Mouse (Mus musculus) E14TG2a.4 (cell line): ENCODE measurements at regions not wholly inside any gene's neighbourhood (a gene's known extent, or its start where the extent isn't known, plus 50 kb on each side); places are given as distances from the start of the nearest gene placed in this dataset.
A peak's percentile ranks its signal among the peaks of the same experiment; 100 is the strongest.

Source experiments
- H3K27me3 ChIP-seq: 2 replicates; pipeline ENCODE4 v1.6.1; 2014; ENCODE audit warnings: low read length, control low read depth; ENCODE audit not compliant: insufficient read depth
- H3K36me3 ChIP-seq: 2 replicates; pipeline ENCODE4 v1.6.1; 2014; ENCODE audit warnings: low read length, control low read depth; ENCODE audit not compliant: insufficient read depth
- H3K4me1 ChIP-seq: replicated peaks from 2 replicates; pipeline ENCODE4 v1.6.1; 2014; ENCODE audit warnings: low read depth, low read length, control low read depth
- H3K4me3 ChIP-seq: replicated peaks from 2 replicates; pipeline ENCODE4 v1.5.1; 2014; ENCODE audit warnings: mild to moderate bottlenecking, low read length
- H3K9me3 ChIP-seq: 2 replicates; pipeline ENCODE4 v1.6.1; 2014; ENCODE audit warnings: low read length, control low read depth
- CTCF ChIP-seq: conservative IDR thresholded peaks from 2 replicates; pipeline ENCODE4 v1.5.1; 2014; ENCODE audit warnings: low read length
- NANOG ChIP-seq: IDR thresholded peaks from 2 replicates; pipeline ENCODE4 v1.6.1; 2014; ENCODE audit warnings: borderline replicate concordance, low read length, mixed read lengths
- POU5F1 ChIP-seq: IDR thresholded peaks from 2 replicates; pipeline ENCODE4 v1.6.1; 2014; ENCODE audit warnings: low read length, borderline replicate concordance

GRCm38 (mm10) chr2:148581666-148582065 lies 90.7 kb upstream of the Nxt1 start:
- Histone ChIP-seq H3K27me3 (no peaks in the 10 kb centered on the region), H3K36me3 (no peaks in the 10 kb centered on the region), H3K9me3 (no peaks in the 10 kb centered on the region), H3K4me1 (no peaks in the 10 kb centered on the region), H3K4me3 (no peak overlapping the region)
- TF ChIP-seq NANOG (no peak), POU5F1 (no peak), CTCF (no peak)

GRCm38 (mm10) chr2:148580286-148580966 lies 92.0 kb upstream of the Nxt1 start:
- TF ChIP-seq POU5F1: no peak
- TF ChIP-seq NANOG: no peak
- TF ChIP-seq CTCF: peak; percentile 38
- Histone ChIP-seq H3K4me3 (no peak overlapping the region), H3K36me3 (no peaks in the 10 kb centered on the region), H3K4me1 (no peaks in the 10 kb centered on the region), H3K27me3 (no peaks in the 10 kb centered on the region), H3K9me3 (no peaks in the 10 kb centered on the region)

- no peak overlapping the region for H3K4me3 ChIP-seq
- H3K4me1 ChIP-seq: no peaks in the 10 kb centered on the region
- H3K27me3 ChIP-seq: no peaks in the 10 kb centered on the region
- no peaks in the 10 kb centered on the region for H3K9me3 ChIP-seq
- H3K36me3 ChIP-seq: no peaks in the 10 kb centered on the region
- TF ChIP-seq NANOG: no peak
- TF ChIP-seq CTCF: no peak
- no peak for TF ChIP-seq POU5F1
Measured at GRCm38 (mm10) chr2:148579564-148579963, 92.8 kb upstream of the Nxt1 start.

- no peaks in the 10 kb centered on the region for H3K27me3 ChIP-seq
- TF ChIP-seq POU5F1 (no peak), CTCF (no peak)
- H3K36me3 ChIP-seq: no peaks in the 10 kb centered on the region
- H3K9me3 ChIP-seq: no peaks in the 10 kb centered on the region
- no peak overlapping the region for H3K4me3 ChIP-seq
- H3K4me1 ChIP-seq: no peaks in the 10 kb centered on the region
Measured at GRCm38 (mm10) chr2:148579027-148579426, 93.4 kb upstream of the Nxt1 start.

GRCm38 (mm10) chr2:148578176-148578575 lies 94.2 kb upstream of the Nxt1 start:
- H3K9me3 ChIP-seq: no peaks in the 10 kb centered on the region
- H3K27me3 ChIP-seq: no peaks in the 10 kb centered on the region
- no peaks in the 10 kb centered on the region for H3K36me3 ChIP-seq
- no peak overlapping the region for H3K4me3 ChIP-seq
- TF ChIP-seq NANOG: no peak
- H3K4me1 ChIP-seq: no peaks in the 10 kb centered on the region

GRCm38 (mm10) chr2:148575433-148575832 lies 97.0 kb upstream of the Nxt1 start:
- Histone ChIP-seq H3K4me3 (no peak overlapping the region), H3K27me3 (no peaks in the 10 kb centered on the region), H3K4me1 (no peaks in the 10 kb centered on the region), H3K36me3 (no peaks in the 10 kb centered on the region), H3K9me3 (no peaks in the 10 kb centered on the region)
- TF ChIP-seq NANOG (no peak), CTCF (no peak), POU5F1 (no peak)

GRCm38 (mm10) chr2:148572165-148572564 lies 100.2 kb upstream of the Nxt1 start:
- Histone ChIP-seq H3K36me3 (no peaks in the 10 kb centered on the region), H3K4me1 (no peaks in the 10 kb centered on the region), H3K27me3 (no peaks in the 10 kb centered on the region), H3K4me3 (no peak overlapping the region), H3K9me3 (no peaks in the 10 kb centered on the region)
- no peak for TF ChIP-seq NANOG
- TF ChIP-seq POU5F1: no peak
- peak; percentile 66 for TF ChIP-seq CTCF

- Histone ChIP-seq H3K9me3 (no peaks in the 10 kb centered on the region), H3K4me3 (no peak overlapping the region)
- TF ChIP-seq CTCF (no peak), NANOG (no peak), POU5F1 (no peak)
Measured at GRCm38 (mm10) chr2:148571616-148572015, 100.8 kb upstream of the Nxt1 start.

GRCm38 (mm10) chr2:148571018-148571417 lies 101.4 kb upstream of the Nxt1 start:
- Histone ChIP-seq H3K4me3 (no peak overlapping the region), H3K9me3 (no peaks in the 10 kb centered on the region), H3K36me3 (no peaks in the 10 kb centered on the region), H3K27me3 (no peaks in the 10 kb centered on the region), H3K4me1 (no peaks in the 10 kb centered on the region)
- TF ChIP-seq CTCF (no peak), POU5F1 (no peak), NANOG (no peak)

More at GRCm38 (mm10) chr2:148571616-148572015, 100.8 kb upstream of the Nxt1 start:
- Histone ChIP-seq H3K4me1 (no peaks in the 10 kb centered on the region), H3K36me3 (no peaks in the 10 kb centered on the region), H3K27me3 (no peaks in the 10 kb centered on the region)
